8 mouse cellular contexts compared by ENCODE assay signal in genomic region chr13:69802095-69802494, GRCm38 (mm10). TPM values are rescaled to one million over a fixed set of nuclear protein-coding genes. Genes with fewer than 3 reads are reported as not detected.
DNase-seq lines count a peak whose midpoint lies in the region; ATAC-seq and TF ChIP-seq lines count a peak whose summit lies in the region.

Gene Med10, plus strand, starts transcription at chr13:69802395.

- no peaks in the 10 kb centered on the region for H3K9me3 ChIP-seq in hindbrain, embryonic 11.5 days (ENCODE audit: control insufficient read depth, low read length)
- no peaks in the 10 kb centered on the region for H3K9me3 ChIP-seq in liver, embryonic 12.5 days (replicated peaks)
- H3K9me3 ChIP-seq in stomach, postnatal 0 days (ENCODE audit: control insufficient read depth, low read length): no peaks in the 10 kb centered on the region

- no peak within 1 kb of the TSS for H3K9ac ChIP-seq in hindbrain, embryonic 11.5 days (ENCODE audit: low read depth, low read length)
- H3K9ac ChIP-seq in liver, embryonic 12.5 days: no peak within 1 kb of the TSS
- H3K9ac ChIP-seq in stomach, postnatal 0 days (ENCODE audit: low read length): no peak within 1 kb of the TSS

- 82% methylated on average over 5 of the region's 5 CpGs for WGBS in hindbrain, embryonic 11.5 days
- 67% methylated on average over 5 of the region's 5 CpGs for WGBS in liver, embryonic 12.5 days (ENCODE audit: insufficient replicate concordance)
- 77% methylated on average over 5 of the region's 5 CpGs for WGBS in stomach, postnatal 0 days

- H3K27ac ChIP-seq in hindbrain, embryonic 11.5 days (ENCODE audit: low read depth, low read length): no peak within 1 kb of the TSS
- H3K27ac ChIP-seq in liver, embryonic 12.5 days: no peak within 1 kb of the TSS
- H3K27ac ChIP-seq in stomach, postnatal 0 days (replicated peaks): no peak within 1 kb of the TSS

- no peak for ATAC-seq in erythroblast, adult 5-6 weeks (replicated peaks; ENCODE audit: low FRiP score, poor library complexity, severe bottlenecking)
- ATAC-seq in hindbrain, embryonic 11.5 days (ENCODE audit: low FRiP score): no peak
- no peak for ATAC-seq in liver, embryonic 12.5 days
- ATAC-seq in stomach, postnatal 0 days (ENCODE audit: low FRiP score, low TSS enrichment): no peak

- TF ChIP-seq EP300 in stomach, postnatal 0 days (optimal IDR thresholded peaks at IDR 0.05): no peak

- DNase-seq in urinary bladder, adult 2 months (ENCODE audit: low spot score): no peak
- no peak for DNase-seq in urinary bladder, postnatal 25 days (ENCODE audit: low spot score)
- no peak for DNase-seq in hindbrain, embryonic 11.5 days (ENCODE audit: low spot score)
- DNase-seq in stomach, postnatal 0 days (ENCODE audit: low spot score): no peak
- no peak for DNase-seq in retina, embryonic 14.5 days (ENCODE audit: low spot score)
- DNase-seq in urinary bladder, postnatal 36 days (ENCODE audit: low spot score in 2 of 2): no peak

- no peaks in the 10 kb centered on the region for H3K36me3 ChIP-seq in hindbrain, embryonic 11.5 days (ENCODE audit: control insufficient read depth, insufficient read depth, low read length)
- H3K36me3 ChIP-seq in liver, embryonic 12.5 days: no peaks in the 10 kb centered on the region
- no peaks in the 10 kb centered on the region for H3K36me3 ChIP-seq in stomach, postnatal 0 days (ENCODE audit: control insufficient read depth, insufficient read depth, low read length)

- no peak for TF ChIP-seq CTCF in stomach, postnatal 0 days (IDR thresholded peaks at IDR 0.05; ENCODE audit: low read depth)

- no peak within 1 kb of the TSS for H3K4me2 ChIP-seq in hindbrain, embryonic 11.5 days (replicated peaks; ENCODE audit: low read depth, low read length)
- no peak within 1 kb of the TSS for H3K4me2 ChIP-seq in liver, embryonic 12.5 days
- no peak within 1 kb of the TSS for H3K4me2 ChIP-seq in stomach, postnatal 0 days (replicated peaks; ENCODE audit: low read depth)

- no peaks in the 10 kb centered on the region for H3K4me1 ChIP-seq in hindbrain, embryonic 11.5 days (replicated peaks; ENCODE audit: control insufficient read depth, insufficient read depth, low read length)
- no peaks in the 10 kb centered on the region for H3K4me1 ChIP-seq in liver, embryonic 12.5 days
- H3K4me1 ChIP-seq in stomach, postnatal 0 days (replicated peaks; ENCODE audit: control insufficient read depth, insufficient read depth): no peaks in the 10 kb centered on the region

- H3K27me3 ChIP-seq in hindbrain, embryonic 11.5 days (ENCODE audit: control insufficient read depth, insufficient read depth, low read length): no peaks in the 10 kb centered on the region
- H3K27me3 ChIP-seq in liver, embryonic 12.5 days (replicated peaks): 0 out of 2 replicates have a peak, but pooled peaks cover 6% of the 10 kb centered on the region
- no peaks in the 10 kb centered on the region for H3K27me3 ChIP-seq in stomach, postnatal 0 days (ENCODE audit: control insufficient read depth, insufficient read depth, low read length)

- H3K4me3 ChIP-seq in hindbrain, embryonic 11.5 days (ENCODE audit: low read depth, low read length): no peak within 1 kb of the TSS
- no peak within 1 kb of the TSS for H3K4me3 ChIP-seq in liver, embryonic 12.5 days
- no peak within 1 kb of the TSS for H3K4me3 ChIP-seq in stomach, postnatal 0 days (ENCODE audit: low read depth, low read length)

RNA-seq across cellular contexts. Expression of gene Med10, which starts in this region (rescaled TPM):
- polyA plus RNA-seq in urinary bladder, adult 2 months (2012; rRNA removed): 44.6 and 54.3 TPM in 2 replicates
- total RNA-seq in erythroblast, adult 5-6 weeks (2015; ENCODE audit: low replicate concordance): 13.2 and 15.8 TPM in 2 replicates
- 18.9 and 26.3 TPM in 2 replicates for total RNA-seq in erythroblast, adult 5-6 weeks (2017; ENCODE audit: low replicate concordance)
- polyA plus RNA-seq in hindbrain, embryonic 11.5 days (2014; fragmentation: Nextera tagmentation; extraction: Ambion mirVana): 227 and 230 TPM in 2 replicates
- polyA plus RNA-seq in liver, embryonic 12.5 days (2016; fragmentation: Nextera tagmentation; extraction: Ambion mirVana): 70.5 and 72.1 TPM in 2 replicates
- polyA plus RNA-seq in stomach, postnatal 0 days (2015; fragmentation: Nextera tagmentation; extraction: Ambion mirVana): 98.2 and 102 TPM in 2 replicates
